Mouse (Mus musculus) lung, postnatal 0 days (tissue): Measurements from ENCODE around the gene Rec114.

ENCODE experiments used
- CTCF ChIP-seq: IDR thresholded peaks from 2 replicates; pipeline ENCODE4 v1.5.1; 2016; ENCODE audit warnings: antibody characterized with exemption, mild to moderate bottlenecking
- EP300 ChIP-seq: IDR thresholded peaks from 2 replicates; pipeline ENCODE4 v1.6.1; 2016; ENCODE audit warnings: antibody characterized with exemption, mild to moderate bottlenecking, control low read depth

DNA sequence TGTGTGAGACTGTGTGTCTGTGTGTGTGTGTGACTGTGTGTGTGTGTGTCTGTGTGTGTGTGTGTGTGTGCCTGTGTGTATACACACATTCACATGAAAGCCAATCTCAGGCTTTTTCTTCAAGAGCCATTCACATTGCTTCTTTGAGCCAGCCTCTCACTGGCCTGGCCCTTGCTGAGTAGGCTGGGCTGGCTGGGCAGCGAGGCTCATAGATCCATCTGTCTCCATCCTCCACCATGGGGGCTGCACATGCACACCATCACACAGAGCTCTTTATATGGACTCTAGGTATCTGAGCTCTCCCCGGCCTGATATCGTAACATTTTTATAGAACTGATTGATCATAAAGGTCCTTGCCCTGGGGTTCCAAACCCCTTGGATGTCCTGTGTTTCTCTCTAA lies 45.7 kb upstream of the Rec114 start:
- TF ChIP-seq CTCF: no peak
- TF ChIP-seq EP300: no peak
